Mouse (Mus musculus): ENCODE data around the gene Rad51b. TPM values are rescaled to one million over a fixed set of nuclear protein-coding genes. Genes with fewer than 3 reads are reported as not detected.

Rad51b gene
- total RNA-seq, 4 experiments from 2014 or later: 0.17 to 0.24 (median 0.21) TPM

GRCm38 (mm10) chr12:79757775-79758174 is 460.7 kb downstream of the Rad51b start:
- DNase-seq (ENCODE audit: low spot score in 2 of 2): no peak

GRCm38 (mm10) chr12:79759180-79759902 is 462.3 kb downstream of the Rad51b start:
- DNase-seq (ENCODE audit: low spot score in 2 of 2): no peak

- no peak for DNase-seq (ENCODE audit: low spot score in 2 of 2)
Measured at GRCm38 (mm10) chr12:79761217-79761616, 464.1 kb downstream of the Rad51b start.

GRCm38 (mm10) chr12:79762087-79762486 is 465.0 kb downstream of the Rad51b start:
- no peak for DNase-seq (ENCODE audit: low spot score in 2 of 2)

- no peak for DNase-seq (ENCODE audit: low spot score in 2 of 2)
Measured at GRCm38 (mm10) chr12:79762570-79763275, 465.6 kb downstream of the Rad51b start.

GRCm38 (mm10) chr12:79766116-79766515 is 469.0 kb downstream of the Rad51b start:
- DNase-seq (ENCODE audit: low spot score in 2 of 2): no peak

- no peak for DNase-seq (ENCODE audit: low spot score in 2 of 2)
Measured at GRCm38 (mm10) chr12:79768741-79769322, 471.8 kb downstream of the Rad51b start.

- no peak for DNase-seq (ENCODE audit: low spot score in 2 of 2)
Measured at GRCm38 (mm10) chr12:79769763-79770162, 472.7 kb downstream of the Rad51b start.

- no peak for DNase-seq (ENCODE audit: low spot score in 2 of 2)
Measured at GRCm38 (mm10) chr12:79771194-79771593, 474.1 kb downstream of the Rad51b start.

GRCm38 (mm10) chr12:79771741-79772140 is 474.7 kb downstream of the Rad51b start:
- DNase-seq (ENCODE audit: low spot score in 2 of 2): no peak

GRCm38 (mm10) chr12:79773246-79773645 is 476.2 kb downstream of the Rad51b start:
- DNase-seq (ENCODE audit: low spot score in 2 of 2): no peak

GRCm38 (mm10) chr12:79774571-79774970 is 477.5 kb downstream of the Rad51b start:
- no peak for DNase-seq (ENCODE audit: low spot score in 2 of 2)

GRCm38 (mm10) chr12:79776828-79777227 is 479.7 kb downstream of the Rad51b start:
- DNase-seq (ENCODE audit: low spot score in 2 of 2): no peak

GRCm38 (mm10) chr12:79780745-79781144 is 483.7 kb downstream of the Rad51b start:
- DNase-seq (ENCODE audit: low spot score in 2 of 2): no peak

GRCm38 (mm10) chr12:79781788-79782187 is 484.7 kb downstream of the Rad51b start:
- DNase-seq (ENCODE audit: low spot score in 2 of 2): no peak

GRCm38 (mm10) chr12:79782444-79783117 is 485.5 kb downstream of the Rad51b start:
- no peak for DNase-seq (ENCODE audit: low spot score in 2 of 2)

- DNase-seq (ENCODE audit: low spot score in 2 of 2): no peak
Measured at GRCm38 (mm10) chr12:79784159-79784558, 487.1 kb downstream of the Rad51b start.

- DNase-seq (ENCODE audit: low spot score in 2 of 2): no peak
Measured at GRCm38 (mm10) chr12:79785691-79786090, 488.6 kb downstream of the Rad51b start.

GRCm38 (mm10) chr12:79787538-79787937 is 490.5 kb downstream of the Rad51b start:
- DNase-seq (ENCODE audit: low spot score in 2 of 2): no peak

- no peak for DNase-seq (ENCODE audit: low spot score in 2 of 2)
Measured at GRCm38 (mm10) chr12:79788340-79788739, 491.3 kb downstream of the Rad51b start.

GRCm38 (mm10) chr12:79789481-79789880 is 492.4 kb downstream of the Rad51b start:
- DNase-seq (ENCODE audit: low spot score in 2 of 2): no peak

- DNase-seq (ENCODE audit: low spot score in 2 of 2): peak; percentile 65 to 70
Measured at GRCm38 (mm10) chr12:79793382-79793781, 496.3 kb downstream of the Rad51b start.

Data from gastrocnemius, adult 8-10 months (tissue).